Mouse (Mus musculus) neural tube, embryonic 10.5 days (tissue): Measurements from ENCODE around the gene Dusp3.

Source experiments
- DNase-seq: peaks from one replicate; pipeline ENCODE4 v3.0.0-alpha.2; 2017; ENCODE audit warnings: low spot score; ENCODE audit errors: extremely low spot score

The Dusp3 gene

DNA sequence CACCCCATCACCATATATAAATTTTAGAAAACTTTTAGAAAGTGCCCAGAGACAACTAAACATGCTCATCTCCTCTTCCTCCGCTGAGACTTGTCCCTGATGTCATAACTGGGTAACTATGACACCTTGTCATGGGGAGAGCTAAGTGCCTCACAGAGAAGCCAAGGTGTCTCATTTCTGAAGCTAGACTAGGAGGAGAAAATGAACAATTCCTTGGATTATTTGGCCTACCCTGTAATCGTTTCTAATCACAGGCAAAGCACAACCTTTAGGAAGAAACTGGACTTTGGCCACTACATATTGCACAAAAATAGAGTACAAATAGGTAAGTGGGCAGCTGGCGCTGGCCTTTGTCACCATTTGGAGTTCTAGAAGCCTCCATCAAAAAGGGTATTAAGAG is at the start of gene Dusp3:
Dusp3 (minus strand) TSS at position 101 of the 400 bp plus-strand sequence.
- no peak for DNase-seq

- no peak for DNase-seq
Measured at GRCm38 (mm10) chr11:102036336-102036735, 49.5 kb upstream of the Dusp3 start.

DNA sequence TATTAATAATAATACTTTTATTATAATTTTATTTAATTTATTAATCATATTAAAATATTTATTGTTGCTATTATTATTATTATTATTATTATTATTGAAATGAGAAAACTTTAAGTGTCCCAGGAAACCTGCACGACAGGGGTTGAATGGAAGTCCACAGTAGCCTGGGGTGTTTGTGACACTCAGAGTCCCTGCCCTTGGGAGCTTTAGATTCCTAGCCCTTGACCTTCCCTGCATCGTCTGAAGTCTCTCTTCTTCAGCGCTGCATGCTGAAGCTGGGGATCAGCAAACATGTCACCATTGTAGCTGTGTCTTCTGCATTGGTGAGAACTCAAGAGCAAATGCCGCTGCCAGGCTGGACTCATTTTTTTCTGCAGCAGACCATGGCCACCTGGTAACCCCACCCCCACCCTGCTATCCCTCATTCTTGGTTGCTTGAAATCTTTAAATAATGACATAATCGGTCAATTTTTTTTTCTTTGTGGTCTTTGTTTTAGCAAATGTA is 48.7 kb upstream of the Dusp3 start:
- DNase-seq, result no peak

GRCm38 (mm10) chr11:102034887-102035286 is 48.1 kb upstream of the Dusp3 start:
- DNase-seq, result no peak

DNA sequence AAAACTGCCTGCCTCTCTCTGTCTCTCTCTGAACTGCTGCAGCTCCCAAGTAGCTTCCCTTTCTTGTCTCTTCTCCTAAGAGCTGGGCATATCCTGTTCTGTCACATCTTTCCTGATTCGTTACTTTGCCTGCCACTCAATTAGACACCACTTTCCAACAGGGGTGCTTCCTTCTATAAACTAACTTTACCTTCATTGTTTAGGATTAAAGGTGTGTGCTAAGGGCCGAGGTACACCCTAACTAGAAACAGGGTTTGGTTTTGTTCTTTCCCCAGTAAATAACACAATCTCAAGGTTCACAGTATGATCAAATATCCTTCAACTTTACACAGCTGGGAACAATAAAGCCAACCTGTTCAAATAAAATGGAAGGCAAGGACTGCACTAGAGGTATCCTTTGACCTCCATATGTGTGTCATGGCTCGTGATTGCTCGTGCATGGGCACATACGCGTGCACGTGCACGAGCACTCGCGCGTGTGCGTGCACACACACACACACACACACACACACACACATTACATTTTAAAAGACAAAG is 46.3 kb upstream of the Dusp3 start:
- no peak for DNase-seq

- DNase-seq, result no peak
Measured at GRCm38 (mm10) chr11:102031149-102031548, 44.3 kb upstream of the Dusp3 start.

DNA sequence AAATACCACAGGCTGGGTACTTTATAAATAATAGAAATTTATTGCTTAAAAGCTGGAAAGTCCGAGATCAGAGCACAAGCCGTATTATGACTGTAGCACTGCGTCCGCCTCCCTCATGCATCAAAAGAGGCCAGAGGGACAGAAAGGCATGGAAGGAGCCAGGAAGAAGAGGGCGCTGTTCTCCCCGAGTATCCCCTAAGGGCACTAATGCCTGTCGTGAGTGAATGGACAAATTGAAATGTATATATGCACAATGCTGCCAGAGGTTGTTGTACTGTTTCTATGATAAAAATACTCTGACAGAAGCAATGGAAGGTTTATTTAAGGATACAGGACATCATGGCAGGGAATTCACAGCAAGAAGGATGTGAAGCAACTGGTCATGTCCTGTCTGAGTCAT is 43.2 kb upstream of the Dusp3 start:
- DNase-seq, result no peak

GRCm38 (mm10) chr11:102029304-102029703 is 42.5 kb upstream of the Dusp3 start:
- DNase-seq, result no peak

- DNase-seq, result no peak
Measured at GRCm38 (mm10) chr11:102028087-102028816, 41.4 kb upstream of the Dusp3 start, which contains the start of gene Mpp3. Gene Mpp3 (minus strand): TSS chr11:102028461.

GRCm38 (mm10) chr11:102027361-102028017 is 40.7 kb upstream of the Dusp3 start:
- DNase-seq, result peak; percentile 36

DNA sequence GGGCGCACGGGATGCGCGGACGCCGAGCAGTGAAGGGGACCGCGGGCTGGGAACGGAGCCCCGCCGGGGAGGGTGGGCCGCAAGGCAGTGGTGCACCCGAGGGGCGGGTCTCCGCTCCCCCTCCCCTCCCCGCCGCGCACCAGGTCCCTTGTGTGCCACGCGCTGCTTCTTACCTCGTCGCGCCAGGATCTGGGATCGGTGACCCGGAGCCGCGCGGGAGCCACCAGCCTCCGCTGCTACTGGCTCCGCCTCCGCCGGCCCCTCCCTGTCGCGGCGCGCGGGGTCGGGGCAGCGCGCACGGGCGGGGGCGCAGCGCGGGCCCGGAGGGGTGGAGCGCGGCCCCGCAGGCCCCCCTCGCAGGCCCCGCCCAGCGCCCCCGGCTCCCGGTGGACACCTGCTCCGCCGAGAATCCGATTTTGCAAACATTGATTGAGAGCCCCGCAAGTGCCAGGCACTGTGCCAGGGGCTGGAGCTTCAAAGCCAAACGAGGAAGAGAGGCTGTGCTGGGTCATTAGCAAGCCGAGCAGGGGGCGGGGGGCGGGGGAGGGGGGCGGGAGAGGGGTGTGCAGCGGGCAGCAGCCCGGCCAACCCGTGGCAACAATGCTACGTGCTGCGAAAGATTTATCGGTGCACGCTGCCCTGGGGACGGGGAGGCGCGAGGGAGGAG is 40.0 kb upstream of the Dusp3 start:
- DNase-seq, result peak; percentile 89

DNA sequence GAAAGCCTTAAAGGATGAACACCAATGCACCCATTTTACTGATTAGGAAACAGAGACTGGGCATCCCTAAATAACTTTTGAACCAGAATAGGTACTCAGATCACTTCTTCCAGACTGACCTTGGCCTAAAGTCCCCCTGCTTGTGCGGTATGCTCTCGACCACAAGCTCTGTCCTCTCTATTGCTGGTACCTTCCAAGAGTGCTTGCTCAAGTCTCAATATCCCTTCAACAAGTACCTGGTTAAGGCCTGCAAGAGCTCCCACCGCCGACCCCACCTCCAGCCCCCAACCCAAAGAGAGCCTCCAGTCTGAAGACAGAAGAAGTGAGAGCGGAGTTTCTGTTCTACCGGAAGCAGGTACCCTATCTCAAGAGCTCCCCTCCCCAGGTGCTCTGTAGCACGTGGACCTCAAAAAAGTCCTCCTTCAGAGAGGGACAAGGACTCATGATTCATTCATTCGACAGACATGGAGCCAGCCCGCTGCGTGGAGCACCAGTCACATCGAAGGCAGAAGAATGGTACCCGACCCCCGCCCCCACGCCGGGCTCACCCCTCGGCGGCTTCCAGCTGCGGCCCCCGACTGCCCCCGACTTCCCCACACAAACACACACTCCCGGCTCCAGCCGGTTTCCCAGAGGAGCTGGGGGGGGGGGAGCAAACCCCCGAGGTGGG is 39.3 kb upstream of the Dusp3 start:
- no peak for DNase-seq

- DNase-seq, result no peak
Measured at GRCm38 (mm10) chr11:102025354-102025753, 38.5 kb upstream of the Dusp3 start.

- DNase-seq, result no peak
Measured at GRCm38 (mm10) chr11:102024875-102025274, 38.1 kb upstream of the Dusp3 start.

DNA sequence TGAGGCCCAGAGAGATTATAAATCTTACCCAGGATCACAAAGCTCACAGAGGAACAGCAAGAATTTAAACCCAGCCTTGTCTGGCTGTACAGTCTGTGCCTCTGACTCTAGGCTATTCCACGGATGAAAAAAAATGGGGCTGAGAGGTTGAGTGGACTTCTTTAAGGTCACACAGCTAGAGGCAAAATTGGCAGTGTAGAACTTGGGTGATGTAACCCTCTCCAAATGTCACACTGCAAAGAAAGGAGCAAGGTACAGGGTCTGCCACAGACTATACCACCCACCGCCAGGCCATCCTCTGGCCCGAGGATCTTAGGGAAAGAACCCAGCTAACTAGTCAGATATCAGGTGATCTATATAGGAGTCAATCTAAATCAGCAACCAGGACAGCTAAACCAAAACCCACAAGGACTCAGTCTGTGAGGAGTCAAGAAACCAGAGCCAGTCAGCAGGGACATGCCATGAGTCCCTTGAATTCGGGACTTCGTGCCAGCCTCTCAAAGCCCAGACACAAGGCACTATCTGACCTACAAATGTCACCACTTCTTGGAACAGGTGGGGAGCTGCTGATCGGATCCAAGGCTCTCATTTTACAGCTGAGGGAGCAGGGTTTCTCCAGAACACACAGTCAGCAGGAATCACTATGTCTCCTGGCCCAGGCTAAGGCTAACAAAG is 37.4 kb upstream of the Dusp3 start:
- no peak for DNase-seq

- no peak for DNase-seq
Measured at GRCm38 (mm10) chr11:102023406-102023805, 36.6 kb upstream of the Dusp3 start.

- DNase-seq, result no peak
Measured at GRCm38 (mm10) chr11:102021196-102021595, 34.4 kb upstream of the Dusp3 start.

- no peak for DNase-seq
Measured at GRCm38 (mm10) chr11:102019736-102020135, 32.9 kb upstream of the Dusp3 start.

DNA sequence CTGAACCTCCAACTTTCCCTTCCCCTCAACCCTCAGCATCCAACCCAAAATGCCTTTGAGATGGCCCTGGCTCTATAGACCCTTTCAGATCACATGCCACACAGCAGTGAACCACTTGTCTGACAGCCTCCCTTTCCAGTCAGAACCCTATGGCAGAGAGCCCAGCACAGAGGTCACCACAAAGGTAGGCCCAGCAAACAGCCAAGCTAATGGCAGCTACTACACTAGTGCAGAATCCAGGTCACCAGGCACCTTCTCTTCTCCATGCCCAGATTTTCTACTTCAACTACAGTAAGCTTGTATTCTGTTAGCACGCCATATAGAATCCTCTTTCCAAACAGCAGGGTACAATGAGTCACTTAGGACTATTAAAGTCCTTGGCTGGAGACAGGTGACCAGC is 29.3 kb upstream of the Dusp3 start:
- no peak for DNase-seq

DNA sequence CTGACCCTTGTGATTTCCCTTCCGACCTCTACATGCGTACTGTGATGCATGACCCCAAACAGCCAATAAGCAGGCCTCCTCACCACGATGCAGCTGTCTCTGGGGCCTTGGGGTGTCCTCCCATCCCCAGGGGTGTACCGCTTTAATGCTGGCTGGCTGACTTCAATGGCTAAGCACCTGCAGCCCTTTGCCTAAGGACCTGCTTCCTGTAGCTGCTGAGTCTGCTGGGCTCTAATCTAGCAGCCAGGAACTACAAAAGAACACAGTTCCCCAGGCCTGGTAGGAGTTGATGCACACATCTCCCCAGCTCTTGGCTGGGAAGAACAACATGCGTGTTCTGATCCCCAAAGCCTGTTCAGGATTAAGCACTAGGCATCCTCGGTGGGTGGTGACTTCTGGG is 28.7 kb upstream of the Dusp3 start:
- no peak for DNase-seq

- DNase-seq, result no peak
Measured at GRCm38 (mm10) chr11:102013201-102013600, 26.4 kb upstream of the Dusp3 start.
